Mouse (Mus musculus) testis, adult 2 months (tissue): ENCODE measurements around the gene Ccdc171. TPM values are rescaled to one million over a fixed set of nuclear protein-coding genes. Genes with fewer than 3 reads are reported as not detected.
"Not testable (repeated sequence)": the region's sequence is repeated elsewhere in the genome, so short reads cannot be mapped to it uniquely, and the experiment has no call there.

Source experiments
- H3K27ac ChIP-seq: fragments of 200-500 bp; 2 replicates; pipeline ENCODE4 v1.5.1; 2012; ENCODE audit warnings: low read depth, low read length; ENCODE audit not compliant: control insufficient read depth, insufficient read depth
- H3K27me3 ChIP-seq: fragments of 200-500 bp; 2 replicates; pipeline ENCODE4 v1.6.1; 2012; ENCODE audit warnings: mild to moderate bottlenecking, low read length, moderate library complexity; ENCODE audit not compliant: control insufficient read depth, insufficient read depth
- H3K36me3 ChIP-seq: fragments of 200-500 bp; 2 replicates; pipeline ENCODE4 v1.6.1; 2012; ENCODE audit warnings: mild to moderate bottlenecking, low read length; ENCODE audit not compliant: control insufficient read depth, insufficient read depth
- H3K4me1 ChIP-seq: fragments of 200-500 bp; 2 replicates; pipeline ENCODE4 v1.6.1; 2012; ENCODE audit warnings: low read length; ENCODE audit not compliant: control insufficient read depth, insufficient read depth
- H3K4me3 ChIP-seq: fragments of 200-500 bp; 2 replicates; pipeline ENCODE4 v1.5.1; 2012; ENCODE audit warnings: low read depth, mild to moderate bottlenecking, low read length, moderate library complexity, mixed read lengths; ENCODE audit not compliant: control insufficient read depth
- CTCF ChIP-seq: fragments of 200-500 bp; IDR thresholded peaks from 2 replicates; pipeline ENCODE4 v1.5.1; 2012; ENCODE audit warnings: low read depth, mild to moderate bottlenecking, inconsistent platforms, low read length, moderate library complexity; ENCODE audit not compliant: control insufficient read depth, insufficient read depth, insufficient replicate concordance
- POLR2A ChIP-seq: fragments of 200-500 bp; IDR thresholded peaks from 2 replicates; pipeline ENCODE4 v1.6.1; 2012; ENCODE audit warnings: low read depth, mild to moderate bottlenecking, inconsistent platforms, low read length, moderate library complexity; ENCODE audit not compliant: control insufficient read depth
- polyA plus RNA-seq: library from polyadenylated mRNA; depleted of rRNA; stranded (reverse); fragments of >200 nt; gene quantifications from 2 replicates; pipeline ENCODE4 v1.2.3, GENCODE M21; 2012

Ccdc171 gene
- polyA plus RNA-seq, 1 experiment = 17.0 TPM

GRCm38 (mm10) chr4:83657021-83657420 is 131.7 kb downstream of the Ccdc171 start:
- no peaks in the 10 kb centered on the region for H3K27me3 ChIP-seq
- peak overlapping the region; percentile 61 for H3K27ac ChIP-seq
- H3K4me3 ChIP-seq = no peak overlapping the region
- peaks cover 4% of the 10 kb centered on the region for H3K4me1 ChIP-seq
- no peak for TF ChIP-seq POLR2A
- TF ChIP-seq CTCF = no peak
- no peaks in the 10 kb centered on the region for H3K36me3 ChIP-seq

- peaks cover 4% of the 10 kb centered on the region for H3K4me1 ChIP-seq
- TF ChIP-seq POLR2A = no peak
- TF ChIP-seq CTCF = no peak
- peak overlapping the region; percentile 5; the same call in 1 of the 2 replicates for H3K27ac ChIP-seq
- H3K27me3 ChIP-seq = no peaks in the 10 kb centered on the region
- H3K36me3 ChIP-seq = no peaks in the 10 kb centered on the region
- no peak overlapping the region for H3K4me3 ChIP-seq
Observed at GRCm38 (mm10) chr4:83658415-83658814, 133.1 kb downstream of the Ccdc171 start.

GRCm38 (mm10) chr4:83659411-83659810 is 134.1 kb downstream of the Ccdc171 start:
- Histone ChIP-seq H3K27me3 (no peaks in the 10 kb centered on the region), H3K27ac (no peak overlapping the region; the same call in 1 of the 2 replicates), H3K4me1 (peaks cover 4% of the 10 kb centered on the region), H3K4me3 (no peak overlapping the region), H3K36me3 (no peaks in the 10 kb centered on the region)
- TF ChIP-seq CTCF (no peak), POLR2A (no peak)

GRCm38 (mm10) chr4:83661519-83662271 is 136.3 kb downstream of the Ccdc171 start:
- TF ChIP-seq CTCF (no peak), POLR2A (no peak)
- H3K4me3 ChIP-seq = no peak overlapping the region
- no peaks in the 10 kb centered on the region for H3K36me3 ChIP-seq
- no peaks in the 10 kb centered on the region for H3K27me3 ChIP-seq
- peaks cover 1% of the 10 kb centered on the region for H3K4me1 ChIP-seq
- no peak overlapping the region for H3K27ac ChIP-seq

GRCm38 (mm10) chr4:83662301-83662700 is 137.0 kb downstream of the Ccdc171 start:
- Histone ChIP-seq H3K4me3 (no peak overlapping the region), H3K27me3 (no peaks in the 10 kb centered on the region), H3K36me3 (no peaks in the 10 kb centered on the region), H3K4me1 (no peaks in the 10 kb centered on the region; the same call in 1 of the 2 replicates), H3K27ac (no peak overlapping the region)
- TF ChIP-seq POLR2A = no peak
- no peak for TF ChIP-seq CTCF

- TF ChIP-seq POLR2A (no peak), CTCF (no peak)
- no peaks in the 10 kb centered on the region for H3K4me1 ChIP-seq
- H3K36me3 ChIP-seq = no peaks in the 10 kb centered on the region
- no peak overlapping the region for H3K27ac ChIP-seq
- H3K4me3 ChIP-seq = no peak overlapping the region
- no peaks in the 10 kb centered on the region for H3K27me3 ChIP-seq
Observed at GRCm38 (mm10) chr4:83669552-83669951, 144.2 kb downstream of the Ccdc171 start.

GRCm38 (mm10) chr4:83675308-83675707 is 150.0 kb downstream of the Ccdc171 start:
- not testable (repeated sequence) for H3K27ac ChIP-seq

GRCm38 (mm10) chr4:83676444-83676843 is 151.1 kb downstream of the Ccdc171 start:
- TF ChIP-seq CTCF = no peak
- no peak for TF ChIP-seq POLR2A
- Histone ChIP-seq H3K27ac (no peak overlapping the region), H3K27me3 (no peaks in the 10 kb centered on the region), H3K4me3 (no peak overlapping the region), H3K4me1 (no peaks in the 10 kb centered on the region), H3K36me3 (no peaks in the 10 kb centered on the region; the same call in 1 of the 2 replicates)

More at GRCm38 (mm10) chr4:83675308-83675707, 150.0 kb downstream of the Ccdc171 start:
- not testable (repeated sequence) for H3K27me3 ChIP-seq, H3K36me3 ChIP-seq, H3K4me1 ChIP-seq, H3K4me3 ChIP-seq
